Mouse (Mus musculus) neural tube, embryonic 11.5 days (tissue): ENCODE results near the gene Enho. TPM values are rescaled to one million over a fixed set of nuclear protein-coding genes. Genes with fewer than 3 reads are reported as not detected.
A peak's percentile ranks its signal among the peaks of the same experiment; 100 is the strongest.

ENCODE experiments used
- ATAC-seq: fragments of 200-750 bp; cut with Nextera tagmentation; 2 replicates; pipeline ENCODE4 v1.8.0; 2017; ENCODE audit warnings: moderate number of reproducible peaks, mild to moderate bottlenecking, moderate TSS enrichment, moderate library complexity; ENCODE audit not compliant: insufficient read depth, low FRiP score, low TSS enrichment
- DNase-seq: peaks from one replicate; pipeline ENCODE4 v3.0.0-alpha.2; 2015; ENCODE audit warnings: low spot score
- H3K27ac ChIP-seq: fragments of 300-500 bp; sonication (generic); 2 replicates; pipeline ENCODE4 v1.5.1; 2014; ENCODE audit warnings: low read depth, mild to moderate bottlenecking, low read length
- H3K27me3 ChIP-seq: fragments of 300-500 bp; sonication (generic); 2 replicates; pipeline ENCODE4 v1.6.1; 2014; ENCODE audit warnings: mild to moderate bottlenecking, low read length, mixed read lengths; ENCODE audit not compliant: control insufficient read depth, insufficient read depth
- H3K36me3 ChIP-seq: fragments of 300-500 bp; sonication (generic); 2 replicates; pipeline ENCODE4 v1.6.1; 2014; ENCODE audit warnings: mild to moderate bottlenecking, low read length, moderate library complexity, mixed read lengths; ENCODE audit not compliant: control insufficient read depth, insufficient read depth
- H3K4me1 ChIP-seq: fragments of 300-500 bp; sonication (generic); 2 replicates; pipeline ENCODE4 v1.6.1; 2014; ENCODE audit warnings: low read length, mixed read lengths; ENCODE audit not compliant: control insufficient read depth, insufficient read depth
- H3K4me2 ChIP-seq: fragments of 300-500 bp; sonication (generic); 2 replicates; pipeline ENCODE4 v1.6.1; 2014; ENCODE audit warnings: low read depth, mild to moderate bottlenecking, moderate library complexity
- H3K4me3 ChIP-seq: fragments of 300-500 bp; sonication (generic); 2 replicates; pipeline ENCODE4 v1.5.1; 2014; ENCODE audit warnings: low read depth, low read length
- H3K9ac ChIP-seq: fragments of 300-500 bp; sonication (generic); 2 replicates; pipeline ENCODE4 v1.6.1; 2014; ENCODE audit warnings: mild to moderate bottlenecking, low read length
- H3K9me3 ChIP-seq: fragments of 300-500 bp; sonication (generic); 2 replicates; pipeline ENCODE4 v1.6.1; 2016; ENCODE audit warnings: low read length; ENCODE audit not compliant: control insufficient read depth
- WGBS: fragments of 180-500 bp; shearing (Covaris S2); extraction: QIAGEN DNeasy Blood & Tissue Kit; methylation state at CpG from one replicate; pipeline ENCODE4 v1.1.7; 2014; 5-methylcytosine and 5-hydroxymethylcytosine counted together
- polyA plus RNA-seq: library from polyadenylated mRNA; unstranded; fragments of >200 nt; fragmentation: Nextera tagmentation; extraction: Ambion mirVana; gene quantifications from 2 replicates; pipeline ENCODE4 v1.2.1, GENCODE M21; 2014

Gene Enho
- polyA plus RNA-seq, 1 experiment from 2014 or later: 43.3 TPM

DNA sequence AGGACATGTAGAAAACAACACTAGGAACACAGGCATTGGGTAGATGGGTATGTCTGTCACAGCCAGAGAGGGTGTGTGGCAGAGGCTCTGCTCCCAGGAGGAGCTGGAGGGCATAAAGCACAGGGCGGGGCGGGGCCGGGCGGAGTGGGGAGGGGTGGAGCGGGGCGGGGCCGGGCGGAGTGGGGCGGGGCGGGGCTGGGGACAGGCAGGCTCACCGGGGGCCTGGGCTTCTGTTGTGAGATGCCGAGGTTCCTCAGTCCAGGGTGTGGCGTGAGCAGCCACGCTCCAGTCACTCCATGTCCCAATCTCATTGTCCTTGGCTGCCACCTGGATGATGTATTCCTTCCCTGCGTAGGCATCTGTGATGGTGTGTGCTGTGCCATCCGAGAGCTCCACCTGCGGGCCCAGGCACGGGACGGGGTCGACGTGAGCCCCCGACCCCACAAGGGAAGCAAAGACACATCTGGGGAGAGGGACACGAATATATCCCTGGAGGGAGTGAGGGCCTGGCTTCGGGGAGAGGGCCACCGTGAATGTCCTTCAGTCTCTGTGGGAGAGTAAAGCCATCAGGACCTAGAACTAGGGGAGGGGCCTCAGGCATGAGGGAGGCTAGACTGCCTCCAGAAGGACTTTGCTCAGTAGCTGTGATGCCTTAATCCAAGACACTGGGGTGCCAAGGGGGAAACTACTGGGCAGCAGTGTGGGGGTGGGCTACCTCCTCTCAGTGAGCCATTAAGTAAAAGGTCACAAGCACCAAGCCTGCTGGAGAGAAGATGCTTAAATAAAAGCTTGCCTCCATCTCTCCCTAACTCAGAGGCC is 18.7 kb upstream of the Enho start:
- Histone ChIP-seq H3K27ac (peak overlapping the region; percentile 17; the same call in 1 of the 2 replicates), H3K27me3 (no peaks in the 10 kb centered on the region), H3K9me3 (no peaks in the 10 kb centered on the region), H3K9ac (no peak overlapping the region), H3K4me3 (no peak overlapping the region), H3K4me2 (no peak overlapping the region), H3K36me3 (peaks cover 8% of the 10 kb centered on the region), H3K4me1 (peaks cover 48% of the 10 kb centered on the region)
- ATAC-seq (peak; percentile 32; the same call in 1 of the 2 replicates), DNase-seq (no peak)
- WGBS: 14% methylated on average over 22 of the region's 25 CpGs

- WGBS: 81% methylated on average over 2 of the region's 2 CpGs
- Histone ChIP-seq H3K4me1 (peaks cover 24% of the 10 kb centered on the region), H3K27me3 (no peaks in the 10 kb centered on the region), H3K9ac (no peak overlapping the region), H3K9me3 (no peaks in the 10 kb centered on the region), H3K36me3 (peaks cover 6% of the 10 kb centered on the region), H3K4me2 (no peak overlapping the region), H3K27ac (no peak overlapping the region), H3K4me3 (no peak overlapping the region)
- peak; percentile 9 for DNase-seq
- no peak for ATAC-seq
Observed at GRCm38 (mm10) chr4:41655525-41655924, 15.4 kb upstream of the Enho start.

DNA sequence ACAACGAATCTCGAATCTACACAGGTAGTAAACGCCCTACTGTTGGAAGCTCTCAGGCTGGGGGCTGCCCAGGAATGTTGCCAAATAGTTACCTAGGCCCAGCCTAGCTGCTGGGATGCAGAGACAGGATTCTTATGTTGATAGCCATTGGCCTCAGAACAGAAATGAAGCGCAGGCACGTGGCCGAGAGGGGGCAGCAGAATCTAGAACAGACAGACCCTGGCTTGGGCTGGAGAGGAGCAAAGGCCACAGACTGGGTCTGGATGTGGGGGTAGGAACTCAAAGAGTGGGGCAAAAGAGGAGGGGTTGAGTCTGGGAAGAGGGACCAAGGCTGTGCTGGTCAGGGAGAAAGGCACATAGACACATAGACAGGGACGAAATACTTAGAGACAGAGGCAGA is 14.1 kb upstream of the Enho start:
- Histone ChIP-seq H3K4me3 (no peak overlapping the region), H3K4me1 (peaks cover 13% of the 10 kb centered on the region), H3K4me2 (no peak overlapping the region), H3K9me3 (no peaks in the 10 kb centered on the region), H3K27me3 (no peaks in the 10 kb centered on the region), H3K9ac (no peak overlapping the region), H3K36me3 (peaks cover 6% of the 10 kb centered on the region), H3K27ac (no peak overlapping the region)
- ATAC-seq: no peak
- 12% methylated on average over 7 of the region's 7 CpGs for WGBS
- peak; percentile 78 for DNase-seq

DNA sequence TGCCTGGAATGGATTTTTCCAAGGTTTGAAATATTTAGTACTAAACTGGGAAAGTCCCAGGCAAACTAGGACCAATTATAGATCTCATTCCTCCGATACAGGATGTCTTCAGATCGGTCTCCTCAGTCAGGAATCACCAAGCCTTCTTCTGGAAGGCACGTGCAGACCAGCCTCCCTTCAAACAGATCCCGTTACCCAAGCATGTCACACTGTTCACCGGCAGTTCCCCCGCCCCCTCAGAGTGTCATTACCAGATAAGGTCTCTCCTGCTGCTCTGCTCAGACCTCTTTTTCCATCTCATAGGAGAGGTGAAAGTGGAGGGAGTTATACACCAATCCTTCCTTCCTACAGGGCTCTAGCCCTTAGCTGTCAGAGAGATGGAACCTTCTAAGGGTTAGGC is 13.6 kb upstream of the Enho start:
- peaks cover 9% of the 10 kb centered on the region; the same call in 1 of the 2 replicates for H3K4me1 ChIP-seq
- H3K9ac ChIP-seq: no peak overlapping the region
- H3K4me3 ChIP-seq: no peak overlapping the region
- H3K27me3 ChIP-seq: no peaks in the 10 kb centered on the region
- WGBS: 63% methylated on average over 6 of the region's 6 CpGs
- H3K4me2 ChIP-seq: no peak overlapping the region
- H3K9me3 ChIP-seq: no peaks in the 10 kb centered on the region
- H3K36me3 ChIP-seq: peaks cover 6% of the 10 kb centered on the region
- no peak overlapping the region for H3K27ac ChIP-seq
- DNase-seq (no peak), ATAC-seq (no peak)

DNA sequence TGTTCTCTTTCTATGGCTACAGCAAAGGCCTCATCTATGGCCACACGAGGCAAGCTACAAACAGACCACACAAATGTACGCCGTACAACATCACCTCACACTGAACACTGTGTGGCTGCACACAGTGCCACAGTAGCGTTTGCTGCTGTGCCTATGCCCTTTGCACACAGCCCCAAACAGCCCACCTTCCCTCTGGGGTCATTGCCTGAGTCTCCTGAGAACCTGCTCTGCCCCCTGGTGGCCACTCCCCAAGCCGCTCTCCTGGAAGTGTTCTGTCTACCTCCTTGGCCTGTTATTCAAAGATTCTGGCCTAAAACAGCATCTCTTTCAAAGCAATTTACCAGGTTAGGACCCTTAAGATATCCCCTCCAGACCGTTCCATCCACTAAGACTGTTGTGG is 13.2 kb upstream of the Enho start:
- ATAC-seq: peak; percentile 65; the same call in 1 of the 2 replicates
- 41% methylated on average over 6 of the region's 6 CpGs for WGBS
- no peak overlapping the region for H3K27ac ChIP-seq

DNA sequence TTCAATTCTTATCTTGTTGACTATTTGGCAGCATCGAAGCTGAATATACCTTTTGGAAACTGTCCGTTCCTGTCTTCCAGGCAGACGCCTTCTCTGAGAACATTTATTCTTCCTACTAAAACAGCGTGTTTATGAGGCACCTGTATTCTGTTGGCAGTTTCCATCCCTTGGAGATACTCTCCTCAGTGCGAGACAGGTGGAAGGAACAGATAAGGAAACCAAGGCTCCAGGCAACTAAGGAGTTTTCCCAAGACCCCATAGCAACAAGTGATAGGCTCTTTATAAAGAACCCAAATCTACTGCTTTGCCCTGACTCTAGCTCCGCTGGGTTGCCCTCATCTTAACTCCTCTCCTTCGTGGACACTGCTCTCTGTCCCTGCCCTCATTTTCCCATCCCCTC is 8.5 kb upstream of the Enho start:
- peaks cover 6% of the 10 kb centered on the region for H3K4me1 ChIP-seq
- ATAC-seq: no peak
- H3K27me3 ChIP-seq: no peaks in the 10 kb centered on the region
- H3K9ac ChIP-seq: no peak overlapping the region
- no peaks in the 10 kb centered on the region for H3K36me3 ChIP-seq
- no peak overlapping the region for H3K4me3 ChIP-seq
- no peaks in the 10 kb centered on the region for H3K9me3 ChIP-seq
- no peak overlapping the region for H3K4me2 ChIP-seq
- H3K27ac ChIP-seq: no peak overlapping the region; the same call in 1 of the 2 replicates
- no peak for DNase-seq
- WGBS: 74% methylated on average over 7 of the region's 7 CpGs

More for the DNA sequence above, 13.2 kb upstream of the Enho start:
- Histone ChIP-seq H3K27me3 (no peaks in the 10 kb centered on the region), H3K4me2 (no peak overlapping the region), H3K36me3 (peaks cover 6% of the 10 kb centered on the region), H3K9me3 (no peaks in the 10 kb centered on the region), H3K4me1 (peaks cover 7% of the 10 kb centered on the region), H3K9ac (no peak overlapping the region), H3K4me3 (no peak overlapping the region)
- peak; percentile 89 for DNase-seq

DNA sequence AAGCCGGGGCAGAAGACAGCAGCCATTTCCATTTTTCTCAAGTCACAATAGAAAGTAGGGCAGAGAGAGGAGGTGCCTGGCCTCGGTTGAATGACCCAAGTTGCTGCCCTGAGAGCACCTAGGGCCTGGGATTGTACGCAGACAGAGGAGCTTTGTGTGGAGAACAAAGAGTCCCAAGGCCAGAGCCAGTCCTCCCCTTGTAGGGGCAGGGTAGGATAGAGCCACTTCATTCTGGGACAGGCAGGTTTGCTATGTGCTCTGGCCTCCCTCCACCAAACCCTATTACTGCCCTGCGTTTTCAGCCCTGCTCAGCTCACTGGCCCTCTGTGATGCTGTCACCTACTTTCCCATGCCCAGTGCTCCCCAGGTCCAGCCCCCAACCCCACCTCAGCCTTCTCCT is 8.0 kb upstream of the Enho start:
- no peaks in the 10 kb centered on the region for H3K9me3 ChIP-seq
- no peak overlapping the region for H3K9ac ChIP-seq
- ATAC-seq (peak; percentile 58; the same call in 1 of the 2 replicates), DNase-seq (no peak)
- H3K4me1 ChIP-seq: peaks cover 6% of the 10 kb centered on the region
- H3K27ac ChIP-seq: no peak overlapping the region; the same call in 1 of the 2 replicates
- no peaks in the 10 kb centered on the region for H3K36me3 ChIP-seq
- H3K27me3 ChIP-seq: no peaks in the 10 kb centered on the region
- no peak overlapping the region for H3K4me2 ChIP-seq
- H3K4me3 ChIP-seq: no peak overlapping the region
- 30% methylated on average over 4 of the region's 4 CpGs for WGBS

DNA sequence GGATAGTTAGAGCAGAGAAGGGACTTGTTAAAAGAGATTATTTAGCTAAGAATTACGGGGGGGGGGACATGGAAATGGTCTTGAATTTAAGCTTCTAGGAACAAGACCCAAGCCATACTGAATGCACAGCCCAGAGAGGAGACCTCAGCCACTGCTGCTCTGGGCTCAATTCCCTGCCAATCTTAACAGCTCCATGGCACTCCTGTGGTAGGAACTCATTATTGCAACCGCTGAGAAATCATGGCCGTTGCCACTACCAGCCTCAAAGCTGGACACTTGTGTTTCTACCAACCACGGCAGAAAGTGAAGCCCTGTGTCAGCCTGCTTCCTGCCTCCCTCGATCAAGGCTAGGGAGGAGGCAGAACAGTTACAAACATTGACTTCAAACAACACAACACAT is 5.4 kb upstream of the Enho start:
- Histone ChIP-seq H3K4me1 (peaks cover 6% of the 10 kb centered on the region), H3K27ac (no peak overlapping the region), H3K36me3 (no peaks in the 10 kb centered on the region), H3K4me2 (no peak overlapping the region), H3K27me3 (no peaks in the 10 kb centered on the region), H3K4me3 (no peak overlapping the region), H3K9me3 (no peaks in the 10 kb centered on the region), H3K9ac (no peak overlapping the region)
- 39% methylated on average over 5 of the region's 5 CpGs for WGBS
- DNase-seq (no peak), ATAC-seq (no peak)

- Histone ChIP-seq H3K27me3 (no peaks in the 10 kb centered on the region), H3K27ac (no peak overlapping the region), H3K9me3 (no peaks in the 10 kb centered on the region), H3K4me1 (peaks cover 26% of the 10 kb centered on the region), H3K4me2 (no peak overlapping the region), H3K36me3 (no peaks in the 10 kb centered on the region), H3K9ac (no peak overlapping the region), H3K4me3 (no peak overlapping the region)
- DNase-seq (no peak), ATAC-seq (no peak)
- WGBS: 69% methylated on average over 6 of the region's 6 CpGs
Observed at GRCm38 (mm10) chr4:41641199-41641822, 1.2 kb upstream of the Enho start.
